In genomic region chr5:140699776-140700175, GRCm38 (mm10) we compare ENCODE assay signal across 16 mouse cellular contexts. TPM values are rescaled to one million over a fixed set of nuclear protein-coding genes. Genes with fewer than 3 reads are reported as not detected.
DNase-seq lines count a peak whose midpoint lies in the region; ATAC-seq lines count a peak whose summit lies in the region.
"Had no signal": no experiment of that assay in that cellular context is flagged by ENCODE, and none has a peak within 500 bp of the region (broad histone marks: within the 10 kb centered on the region; RNA-seq: fewer than 3 reads in every experiment).

No protein-coding gene starts in this region.

- no peaks in the 10 kb centered on the region for H3K27me3 ChIP-seq in embryonic facial prominence, embryonic 12.5 days
- no peaks in the 10 kb centered on the region for H3K27me3 ChIP-seq in embryonic facial prominence, embryonic 10.5 days (replicated peaks; ENCODE audit: low read depth, poor library complexity, severe bottlenecking)
- no peaks in the 10 kb centered on the region; the same call in 1 of the 2 replicates for H3K27me3 ChIP-seq in liver, embryonic 13.5 days
- no peaks in the 10 kb centered on the region for H3K27me3 ChIP-seq in liver, embryonic 12.5 days (replicated peaks)
- H3K27me3 ChIP-seq in liver, embryonic 15.5 days, result no peaks in the 10 kb centered on the region
- H3K27me3 ChIP-seq: hindbrain, embryonic 13.5 days; limb, embryonic 15.5 days had no signal

- H3K4me2 ChIP-seq in embryonic facial prominence, embryonic 12.5 days (replicated peaks), result no peak overlapping the region
- 0 out of 2 replicates have a peak overlapping the region, but pooled peaks have one; percentile 8 for H3K4me2 ChIP-seq in liver, embryonic 13.5 days
- no peak overlapping the region for H3K4me2 ChIP-seq in liver, embryonic 12.5 days
- peak overlapping the region; percentile 37 for H3K4me2 ChIP-seq in liver, embryonic 15.5 days
- H3K4me2 ChIP-seq: limb, embryonic 15.5 days had no signal

- no peak for ATAC-seq in embryonic facial prominence, embryonic 12.5 days (ENCODE audit: insufficient number of reproducible peaks, insufficient read depth, low FRiP score, low TSS enrichment)
- no peak for ATAC-seq in liver, embryonic 13.5 days (ENCODE audit: low read depth)
- ATAC-seq in liver, embryonic 12.5 days, result no peak
- ATAC-seq in liver, embryonic 15.5 days (ENCODE audit: insufficient read depth), result no peak

- DNase-seq in embryonic facial prominence, embryonic 10.5 days (ENCODE audit: low spot score), result no peak
- no peak for DNase-seq in liver, embryonic 13.5 days
- peak; percentile 62 to 70 for DNase-seq in kidney, adult 8-10 months
- DNase-seq in adrenal gland, adult 2 months, result no peak
- DNase-seq in right cerebral cortex, postnatal 14 days, result no peak
- DNase-seq: adrenal gland, postnatal 10 days; gastrocnemius, postnatal 10 days; heart, postnatal 14 days; lung, postnatal 10 days; thymus, adult 18-20 months had no signal

- peaks cover 16% of the 10 kb centered on the region for H3K4me1 ChIP-seq in embryonic facial prominence, embryonic 12.5 days
- peaks cover 45% of the 10 kb centered on the region for H3K4me1 ChIP-seq in embryonic facial prominence, embryonic 10.5 days
- peaks cover 45% of the 10 kb centered on the region for H3K4me1 ChIP-seq in liver, embryonic 13.5 days (replicated peaks)
- H3K4me1 ChIP-seq in liver, embryonic 12.5 days, result peaks cover 33% of the 10 kb centered on the region
- peaks cover 51% of the 10 kb centered on the region for H3K4me1 ChIP-seq in liver, embryonic 15.5 days (replicated peaks)

- 0 out of 2 replicates have a peak overlapping the region, but pooled peaks have one; percentile 15 for H3K9ac ChIP-seq in embryonic facial prominence, embryonic 12.5 days
- H3K9ac ChIP-seq in liver, embryonic 13.5 days, result no peak overlapping the region
- H3K9ac ChIP-seq in liver, embryonic 12.5 days, result no peak overlapping the region
- H3K9ac ChIP-seq in liver, embryonic 15.5 days, result no peak overlapping the region
- H3K9ac ChIP-seq: limb, embryonic 15.5 days had no signal

- H3K27ac ChIP-seq in embryonic facial prominence, embryonic 12.5 days, result no peak overlapping the region
- no peak overlapping the region for H3K27ac ChIP-seq in embryonic facial prominence, embryonic 10.5 days (replicated peaks)
- H3K27ac ChIP-seq in liver, embryonic 13.5 days, result peak overlapping the region; percentile 34; the same call in 1 of the 2 replicates
- H3K27ac ChIP-seq in liver, embryonic 12.5 days, result no peak overlapping the region
- 0 out of 2 replicates have a peak overlapping the region, but pooled peaks have one; percentile 29 for H3K27ac ChIP-seq in liver, embryonic 15.5 days (replicated peaks)
- H3K27ac ChIP-seq: heart, embryonic 10.5 days; hindbrain, embryonic 13.5 days; limb, embryonic 15.5 days had no signal

- H3K9me3 ChIP-seq in embryonic facial prominence, embryonic 12.5 days, result no peaks in the 10 kb centered on the region
- H3K9me3 ChIP-seq in embryonic facial prominence, embryonic 10.5 days, result no peaks in the 10 kb centered on the region
- no peaks in the 10 kb centered on the region for H3K9me3 ChIP-seq in liver, embryonic 13.5 days (replicated peaks)
- no peaks in the 10 kb centered on the region for H3K9me3 ChIP-seq in liver, embryonic 12.5 days (replicated peaks)
- no peaks in the 10 kb centered on the region for H3K9me3 ChIP-seq in liver, embryonic 15.5 days (replicated peaks)
- H3K9me3 ChIP-seq: heart, embryonic 10.5 days; hindbrain, embryonic 13.5 days; limb, embryonic 15.5 days had no signal

- H3K4me3 ChIP-seq in embryonic facial prominence, embryonic 12.5 days, result no peak overlapping the region
- no peak overlapping the region for H3K4me3 ChIP-seq in embryonic facial prominence, embryonic 10.5 days
- no peak overlapping the region for H3K4me3 ChIP-seq in liver, embryonic 13.5 days (replicated peaks)
- no peak overlapping the region for H3K4me3 ChIP-seq in liver, embryonic 12.5 days
- H3K4me3 ChIP-seq in liver, embryonic 15.5 days (replicated peaks), result no peak overlapping the region
- H3K4me3 ChIP-seq: heart, embryonic 10.5 days; hindbrain, embryonic 13.5 days; limb, embryonic 15.5 days had no signal

- WGBS in embryonic facial prominence, embryonic 12.5 days, result 80% methylated on average over 9 of the region's 9 CpGs
- 85% methylated on average over 9 of the region's 9 CpGs for WGBS in embryonic facial prominence, embryonic 10.5 days
- 68% methylated on average over 9 of the region's 9 CpGs for WGBS in liver, embryonic 13.5 days (ENCODE audit: insufficient replicate concordance)
- 69% methylated on average over 9 of the region's 9 CpGs for WGBS in liver, embryonic 12.5 days (ENCODE audit: insufficient replicate concordance)
- 64% methylated on average over 9 of the region's 9 CpGs for WGBS in liver, embryonic 15.5 days (ENCODE audit: insufficient replicate concordance)

- peaks cover 30% of the 10 kb centered on the region for H3K36me3 ChIP-seq in embryonic facial prominence, embryonic 12.5 days
- peaks cover 50% of the 10 kb centered on the region for H3K36me3 ChIP-seq in embryonic facial prominence, embryonic 10.5 days (replicated peaks)
- peaks cover 19% of the 10 kb centered on the region for H3K36me3 ChIP-seq in liver, embryonic 13.5 days
- H3K36me3 ChIP-seq in liver, embryonic 12.5 days, result peaks cover 26% of the 10 kb centered on the region
- no peaks in the 10 kb centered on the region for H3K36me3 ChIP-seq in liver, embryonic 15.5 days (replicated peaks)

RNA-seq across cellular contexts. Expression of gene Iqce, which starts 2.4 kb away (rescaled TPM):
- 25.9 and 29.7 TPM in 2 replicates for polyA plus RNA-seq in embryonic facial prominence, embryonic 12.5 days (2016; fragmentation: Nextera tagmentation; extraction: Ambion mirVana)
- polyA plus RNA-seq in embryonic facial prominence, embryonic 10.5 days (2016; fragmentation: Nextera tagmentation; extraction: Ambion mirVana), result 27.4 and 28.2 TPM in 2 replicates
- polyA plus RNA-seq in liver, embryonic 13.5 days (2015; fragmentation: Nextera tagmentation; extraction: Ambion mirVana), result 4.3 and 5.6 TPM in 2 replicates
- polyA plus RNA-seq in liver, embryonic 12.5 days (2016; fragmentation: Nextera tagmentation; extraction: Ambion mirVana), result 7.0 and 7.9 TPM in 2 replicates
- polyA plus RNA-seq in liver, embryonic 15.5 days (2015; fragmentation: Nextera tagmentation; extraction: Ambion mirVana), result 4.1 and 4.2 TPM in 2 replicates
- total RNA-seq in adrenal gland, adult 2 months (2021), result 10 to 100 TPM; 13.5 to 23.5 TPM
- 19.3 and 19.6 TPM in 2 replicates for polyA plus RNA-seq in adrenal gland, adult 2 months (2012; rRNA removed)

RNA-seq across cellular contexts. Expression of gene Brat1, which starts 5.0 kb away (rescaled TPM):
- polyA plus RNA-seq in embryonic facial prominence, embryonic 12.5 days (2016; fragmentation: Nextera tagmentation; extraction: Ambion mirVana), result 23.8 and 24.5 TPM in 2 replicates
- 22.8 and 24.9 TPM in 2 replicates for polyA plus RNA-seq in embryonic facial prominence, embryonic 10.5 days (2016; fragmentation: Nextera tagmentation; extraction: Ambion mirVana)
- 8.0 and 8.2 TPM in 2 replicates for polyA plus RNA-seq in liver, embryonic 13.5 days (2015; fragmentation: Nextera tagmentation; extraction: Ambion mirVana)
- polyA plus RNA-seq in liver, embryonic 12.5 days (2016; fragmentation: Nextera tagmentation; extraction: Ambion mirVana), result 10.6 and 12.2 TPM in 2 replicates
- polyA plus RNA-seq in liver, embryonic 15.5 days (2015; fragmentation: Nextera tagmentation; extraction: Ambion mirVana), result 7.2 and 7.5 TPM in 2 replicates
- 10 to 100 TPM; 16.9 to 18.8 TPM for total RNA-seq in adrenal gland, adult 2 months (2021)
- 42.9 and 46.4 TPM in 2 replicates for polyA plus RNA-seq in adrenal gland, adult 2 months (2012; rRNA removed)

RNA-seq across cellular contexts. Expression of gene Amz1, which starts 24.2 kb away (rescaled TPM):
- polyA plus RNA-seq in embryonic facial prominence, embryonic 12.5 days (2016; fragmentation: Nextera tagmentation; extraction: Ambion mirVana), result 0.74 and 1.4 TPM in 2 replicates
- 0.79 and 0.82 TPM in 2 replicates for polyA plus RNA-seq in embryonic facial prominence, embryonic 10.5 days (2016; fragmentation: Nextera tagmentation; extraction: Ambion mirVana)
- polyA plus RNA-seq in liver, embryonic 13.5 days (2015; fragmentation: Nextera tagmentation; extraction: Ambion mirVana), result 0.82 and 0.97 TPM in 2 replicates
- 0.99 and 1.2 TPM in 2 replicates for polyA plus RNA-seq in liver, embryonic 12.5 days (2016; fragmentation: Nextera tagmentation; extraction: Ambion mirVana)
- polyA plus RNA-seq in liver, embryonic 15.5 days (2015; fragmentation: Nextera tagmentation; extraction: Ambion mirVana), result 1.4 and 1.7 TPM in 2 replicates
- 1 to 10 TPM in 1 of 2 experiments, under 1 TPM in 1; 0.52 to 1.1 TPM for total RNA-seq in adrenal gland, adult 2 months (2021)
- polyA plus RNA-seq in adrenal gland, adult 2 months (2012; rRNA removed), result 1.5 and 1.6 TPM in 2 replicates

RNA-seq across cellular contexts. Expression of gene Ttyh3, which starts 50.9 kb away (rescaled TPM):
- polyA plus RNA-seq in embryonic facial prominence, embryonic 12.5 days (2016; fragmentation: Nextera tagmentation; extraction: Ambion mirVana), result 60.6 and 62.6 TPM in 2 replicates
- polyA plus RNA-seq in embryonic facial prominence, embryonic 10.5 days (2016; fragmentation: Nextera tagmentation; extraction: Ambion mirVana), result 33.4 and 35.5 TPM in 2 replicates
- 4.8 and 4.9 TPM in 2 replicates for polyA plus RNA-seq in liver, embryonic 13.5 days (2015; fragmentation: Nextera tagmentation; extraction: Ambion mirVana)
- 13.0 and 15.6 TPM in 2 replicates for polyA plus RNA-seq in liver, embryonic 12.5 days (2016; fragmentation: Nextera tagmentation; extraction: Ambion mirVana)
- 6.7 and 7.6 TPM in 2 replicates for polyA plus RNA-seq in liver, embryonic 15.5 days (2015; fragmentation: Nextera tagmentation; extraction: Ambion mirVana)
- total RNA-seq in adrenal gland, adult 2 months (2021), result 10 to 100 TPM; 48.6 to 95.9 TPM
- polyA plus RNA-seq in adrenal gland, adult 2 months (2012; rRNA removed), result 185 and 217 TPM in 2 replicates

Comparison
In these comparisons a context has a peak if more than half of its experiments do, and no peak if none do; other contexts are left out.
1. H3K27ac ChIP-seq: peak in liver, embryonic 13.5 days (single experiment) and liver, embryonic 15.5 days (single experiment); none in embryonic facial prominence, embryonic 12.5 days (single experiment), embryonic facial prominence, embryonic 10.5 days (single experiment) and liver, embryonic 12.5 days (single experiment).
2. H3K4me2 ChIP-seq: peak in liver, embryonic 13.5 days (single experiment) and liver, embryonic 15.5 days (single experiment); none in embryonic facial prominence, embryonic 12.5 days (single experiment) and liver, embryonic 12.5 days (single experiment).
3. DNase-seq: peak in kidney, adult 8-10 months (2 of 2); none in embryonic facial prominence, embryonic 10.5 days (single experiment), liver, embryonic 13.5 days (single experiment), adrenal gland, adult 2 months (single experiment) and right cerebral cortex, postnatal 14 days (single experiment).